Mouse (Mus musculus) myocyte (in vitro differentiated cells): ENCODE data around the gene Cog2.

ENCODE experiments used
- CEBPB ChIP-seq: IDR thresholded peaks from 2 replicates; pipeline ENCODE4 v1.6.1; 2011; ENCODE audit warnings: mild to moderate bottlenecking, moderate library complexity; ENCODE audit not compliant: poor library complexity, insufficient read depth, severe bottlenecking
- E2F4 ChIP-seq: IDR thresholded peaks from one replicate; pipeline ENCODE4 v1.6.1; 2011; ENCODE audit warnings: mild to moderate bottlenecking, control low read depth, moderate library complexity; ENCODE audit not compliant: insufficient read depth
- MAX ChIP-seq: IDR thresholded peaks from one replicate; pipeline ENCODE4 v1.6.1; 2011; ENCODE audit warnings: low read depth, mild to moderate bottlenecking, control low read depth
- MYOD1 ChIP-seq, 3 experiments: IDR thresholded peaks; one replicate each; pipeline ENCODE4 v1.6.1; 2011; ENCODE audit warnings: control low read depth in 2 of 3, low read depth in 2 of 3, mild to moderate bottlenecking in 2 of 3, moderate library complexity in 1 of 3; ENCODE audit not compliant: insufficient read length in 2 of 3, control insufficient read depth in 1 of 3
- MYOG ChIP-seq, 3 experiments: IDR thresholded peaks; one replicate each; pipeline ENCODE4 v1.6.1; 2011; ENCODE audit warnings: control low read depth in 2 of 3, low read depth in 2 of 3, mild to moderate bottlenecking in 2 of 3; ENCODE audit not compliant: insufficient read length in 2 of 3, control insufficient read depth in 1 of 3, insufficient read depth in 1 of 3
- POLR2A ChIP-seq: IDR thresholded peaks from one replicate; pipeline ENCODE4 v1.6.1; 2011; ENCODE audit warnings: low read depth, mild to moderate bottlenecking, control low read depth, moderate library complexity; ENCODE audit not compliant: insufficient read length
- POLR2AphosphoS2 ChIP-seq: IDR thresholded peaks from one replicate; pipeline ENCODE4 v1.6.1; 2011; ENCODE audit warnings: low read depth, control low read depth; ENCODE audit not compliant: insufficient read length
- REST ChIP-seq: IDR thresholded peaks from one replicate; pipeline ENCODE4 v1.6.1; 2011; ENCODE audit warnings: mild to moderate bottlenecking, control low read depth, moderate library complexity; ENCODE audit not compliant: insufficient read depth, insufficient read length
- SRF ChIP-seq: IDR thresholded peaks from one replicate; pipeline ENCODE4 v1.6.1; 2011; ENCODE audit warnings: low read depth; ENCODE audit not compliant: control insufficient read depth, insufficient read length
- TCF12 ChIP-seq: IDR thresholded peaks from one replicate; pipeline ENCODE4 v1.6.1; 2011; ENCODE audit warnings: mild to moderate bottlenecking, control low read depth; ENCODE audit not compliant: poor library complexity, insufficient read depth, severe bottlenecking
- USF1 ChIP-seq: IDR thresholded peaks from one replicate; pipeline ENCODE4 v1.6.1; 2011; ENCODE audit warnings: low read depth, mild to moderate bottlenecking, control low read depth, moderate library complexity

- no peak for TF ChIP-seq CEBPB
- no peak for TF ChIP-seq MYOD1 (IDR thresholded peaks at IDR 0.05; ENCODE audit: control insufficient read depth in 1 of 3, insufficient read length in 2 of 3, low read depth in 2 of 3)
- TF ChIP-seq TCF12 = no peak
- TF ChIP-seq USF1 = no peak
- no peak for TF ChIP-seq POLR2A
- no peak for TF ChIP-seq SRF
- no peak for TF ChIP-seq E2F4
- TF ChIP-seq POLR2AphosphoS2 = no peak
- no peak for TF ChIP-seq MYOG (IDR thresholded peaks at IDR 0.05; ENCODE audit: control insufficient read depth in 1 of 3, insufficient read depth in 1 of 3, insufficient read length in 2 of 3, low read depth in 2 of 3)
- TF ChIP-seq REST = no peak
- TF ChIP-seq MAX = no peak
Observed at GRCm38 (mm10) chr8:124589393-124589792, 68.8 kb downstream of the Cog2 start.
